Mouse (Mus musculus) heart, embryonic 16.5 days (tissue): Measurements from ENCODE around the gene Nfatc4. TPM values are rescaled to one million over a fixed set of nuclear protein-coding genes. Genes with fewer than 3 reads are reported as not detected.

ENCODE experiments used
- ATAC-seq: fragments of 200-750 bp; cut with Nextera tagmentation; replicated peaks from 2 replicates; pipeline ENCODE4 v1.8.0; 2017; ENCODE audit warnings: moderate number of reproducible peaks; ENCODE audit not compliant: insufficient read depth, low FRiP score; ENCODE audit errors: extremely low read depth
- H3K27ac ChIP-seq: fragments of 300-500 bp; sonication (generic); 2 replicates; pipeline ENCODE4 v1.5.1; 2014; ENCODE audit warnings: mild to moderate bottlenecking, low read length, control low read depth, moderate library complexity
- H3K27me3 ChIP-seq: fragments of 300-500 bp; sonication (generic); 2 replicates; pipeline ENCODE4 v1.6.1; 2014; ENCODE audit warnings: low read length, mixed read lengths; ENCODE audit not compliant: control insufficient read depth, insufficient read depth
- H3K36me3 ChIP-seq: fragments of 300-500 bp; sonication (generic); 2 replicates; pipeline ENCODE4 v1.6.1; 2014; ENCODE audit not compliant: control insufficient read depth, insufficient read depth
- H3K4me1 ChIP-seq: fragments of 300-500 bp; sonication (generic); 2 replicates; pipeline ENCODE4 v1.6.1; 2014; ENCODE audit warnings: low read length, mixed read lengths; ENCODE audit not compliant: control insufficient read depth, insufficient read depth
- H3K4me2 ChIP-seq: fragments of 300-500 bp; sonication (generic); 2 replicates; pipeline ENCODE4 v1.6.1; 2014; ENCODE audit warnings: low read depth, mild to moderate bottlenecking, control low read depth, low read length
- H3K4me3 ChIP-seq: fragments of 300-500 bp; sonication (generic); 2 replicates; pipeline ENCODE4 v1.5.1; 2014; ENCODE audit warnings: mild to moderate bottlenecking, control low read depth, low read length
- H3K9ac ChIP-seq: fragments of 300-500 bp; sonication (generic); 2 replicates; pipeline ENCODE4 v1.6.1; 2014; ENCODE audit warnings: low read length, control low read depth
- H3K9me3 ChIP-seq: fragments of 300-500 bp; sonication (generic); replicated peaks from 2 replicates; pipeline ENCODE4 v1.6.1; 2016; ENCODE audit warnings: low read length; ENCODE audit not compliant: control insufficient read depth
- WGBS: fragments of 180-500 bp; shearing (Covaris S2); extraction: QIAGEN DNeasy Blood & Tissue Kit; methylation state at CpG from one replicate; pipeline ENCODE4 v1.1.7; 2014; 5-methylcytosine and 5-hydroxymethylcytosine counted together
- polyA plus RNA-seq: library from polyadenylated mRNA; unstranded; fragments of >200 nt; fragmentation: Nextera tagmentation; extraction: Ambion mirVana; gene quantifications from 2 replicates; pipeline ENCODE4 v1.2.1, GENCODE M21; 2015

The Nfatc4 gene
- polyA plus RNA-seq, 1 experiment from 2014 or later, result 9.7 TPM

- Histone ChIP-seq H3K4me2 (peak overlapping the region; percentile 69), H3K4me3 (peak overlapping the region; percentile 10; the same call in 1 of the 2 replicates), H3K4me1 (peaks cover 58% of the 10 kb centered on the region), H3K27ac (peak overlapping the region; percentile 69), H3K9me3 (no peaks in the 10 kb centered on the region), H3K36me3 (no peaks in the 10 kb centered on the region), H3K9ac (peak overlapping the region; percentile 0), H3K27me3 (no peaks in the 10 kb centered on the region)
- WGBS, result 36% methylated on average over 4 of the region's 4 CpGs
- no peak for ATAC-seq
These were observed 34.6 kb downstream of the Nfatc4 start for GRCm38 (mm10) chr14:55857588-55857987.

- Histone ChIP-seq H3K4me3 (no peak overlapping the region), H3K36me3 (peaks cover 23% of the 10 kb centered on the region), H3K27me3 (no peaks in the 10 kb centered on the region), H3K9ac (no peak overlapping the region), H3K4me1 (peaks cover 39% of the 10 kb centered on the region), H3K9me3 (no peaks in the 10 kb centered on the region), H3K4me2 (no peak overlapping the region), H3K27ac (no peak overlapping the region)
- WGBS, result 61% methylated on average over 6 of the region's 6 CpGs
- ATAC-seq, result no peak
These were observed 39.2 kb downstream of the Nfatc4 start for GRCm38 (mm10) chr14:55862186-55862585.

- H3K4me3 ChIP-seq, result no peak overlapping the region
- H3K27me3 ChIP-seq, result no peaks in the 10 kb centered on the region
- no peak for ATAC-seq
- no peaks in the 10 kb centered on the region for H3K9me3 ChIP-seq
- WGBS, result 93% methylated on average over 10 of the region's 10 CpGs
- peaks cover 31% of the 10 kb centered on the region for H3K4me1 ChIP-seq
- H3K27ac ChIP-seq, result no peak overlapping the region
- no peak overlapping the region for H3K9ac ChIP-seq
- no peak overlapping the region for H3K4me2 ChIP-seq
- H3K36me3 ChIP-seq, result peaks cover 28% of the 10 kb centered on the region
These were observed 40.0 kb downstream of the Nfatc4 start for GRCm38 (mm10) chr14:55862970-55863369.

- Histone ChIP-seq H3K4me1 (peaks cover 27% of the 10 kb centered on the region), H3K4me2 (no peak overlapping the region), H3K9ac (no peak overlapping the region), H3K9me3 (no peaks in the 10 kb centered on the region), H3K36me3 (peaks cover 35% of the 10 kb centered on the region), H3K4me3 (no peak overlapping the region), H3K27me3 (no peaks in the 10 kb centered on the region), H3K27ac (no peak overlapping the region)
- 23% methylated on average over 7 of the region's 7 CpGs for WGBS
- ATAC-seq, result peak; percentile 57
These were observed 40.8 kb downstream of the Nfatc4 start for GRCm38 (mm10) chr14:55863773-55864172.

GRCm38 (mm10) chr14:55866962-55867361, 44.0 kb downstream of the Nfatc4 start:
- ATAC-seq, result no peak
- Histone ChIP-seq H3K36me3 (peaks cover 61% of the 10 kb centered on the region), H3K27me3 (no peaks in the 10 kb centered on the region), H3K4me3 (no peak overlapping the region), H3K4me1 (peaks cover 10% of the 10 kb centered on the region), H3K9ac (no peak overlapping the region), H3K27ac (no peak overlapping the region), H3K4me2 (no peak overlapping the region), H3K9me3 (no peaks in the 10 kb centered on the region)
- 41% methylated on average over 4 of the region's 4 CpGs for WGBS

GRCm38 (mm10) chr14:55868230-55869026, 45.5 kb downstream of the Nfatc4 start:
- no peak overlapping the region for H3K4me2 ChIP-seq
- no peak for ATAC-seq
- H3K36me3 ChIP-seq, result peaks cover 69% of the 10 kb centered on the region
- H3K4me1 ChIP-seq, result peaks cover 10% of the 10 kb centered on the region
- no peak overlapping the region for H3K4me3 ChIP-seq
- H3K27ac ChIP-seq, result no peak overlapping the region
- 80% methylated on average over 14 of the region's 14 CpGs for WGBS
- no peak overlapping the region for H3K9ac ChIP-seq
- no peaks in the 10 kb centered on the region for H3K27me3 ChIP-seq
- no peaks in the 10 kb centered on the region for H3K9me3 ChIP-seq

GRCm38 (mm10) chr14:55869538-55869937, 46.6 kb downstream of the Nfatc4 start:
- Histone ChIP-seq H3K4me3 (no peak overlapping the region), H3K4me1 (peaks cover 12% of the 10 kb centered on the region), H3K27ac (no peak overlapping the region), H3K27me3 (no peaks in the 10 kb centered on the region), H3K36me3 (peaks cover 63% of the 10 kb centered on the region), H3K9me3 (no peaks in the 10 kb centered on the region), H3K4me2 (no peak overlapping the region), H3K9ac (no peak overlapping the region)
- ATAC-seq, result no peak
- WGBS, result 94% methylated on average over 6 of the region's 6 CpGs

- no peaks in the 10 kb centered on the region for H3K9me3 ChIP-seq
- H3K27ac ChIP-seq, result no peak overlapping the region
- peaks cover 12% of the 10 kb centered on the region for H3K4me1 ChIP-seq
- H3K9ac ChIP-seq, result no peak overlapping the region
- H3K4me3 ChIP-seq, result no peak overlapping the region
- WGBS, result 86% methylated on average over 12 of the region's 12 CpGs
- ATAC-seq, result no peak
- no peak overlapping the region for H3K4me2 ChIP-seq
- peaks cover 46% of the 10 kb centered on the region for H3K36me3 ChIP-seq
- H3K27me3 ChIP-seq, result no peaks in the 10 kb centered on the region
These were observed 49.1 kb downstream of the Nfatc4 start for GRCm38 (mm10) chr14:55872039-55872438.

GRCm38 (mm10) chr14:55872551-55872950, 49.6 kb downstream of the Nfatc4 start:
- whole genome bisulfite sequencing, result 82% methylated on average over 17 of the region's 17 CpGs
- H3K36me3 ChIP-seq, result peaks cover 45% of the 10 kb centered on the region
- ATAC-seq, result no peak

More at GRCm38 (mm10) chr14:55872551-55872950, 49.6 kb downstream of the Nfatc4 start:
- Histone ChIP-seq H3K9ac (no peak overlapping the region), H3K27ac (no peak overlapping the region), H3K4me3 (no peak overlapping the region), H3K27me3 (no peaks in the 10 kb centered on the region), H3K4me2 (no peak overlapping the region), H3K9me3 (no peaks in the 10 kb centered on the region), H3K4me1 (peaks cover 14% of the 10 kb centered on the region)
